Mouse (Mus musculus): ENCODE measurements around the gene Il17d.

Gene Il17d

DNA sequence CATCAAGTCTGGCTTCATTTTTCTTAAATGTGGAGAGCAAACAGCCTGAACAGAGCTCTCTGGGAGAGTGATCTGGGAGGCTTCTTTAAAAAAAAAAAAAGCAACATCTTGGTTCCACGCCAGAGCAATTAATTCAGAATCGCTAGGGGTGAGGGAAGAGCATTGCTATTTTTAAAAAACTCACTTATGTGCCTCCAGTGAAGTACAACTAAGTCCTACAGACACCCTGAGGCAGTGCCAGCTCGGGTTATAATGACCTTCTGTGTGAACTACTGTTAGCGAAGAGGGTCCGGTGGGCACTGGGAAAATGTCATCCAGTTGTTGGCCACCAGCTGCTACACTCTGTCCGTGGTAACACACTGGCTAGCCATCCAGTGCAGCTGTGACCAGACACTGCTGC is 11.1 kb downstream of the Il17d start:
- DNase-seq (ENCODE audit: low spot score) = no peak

DNA sequence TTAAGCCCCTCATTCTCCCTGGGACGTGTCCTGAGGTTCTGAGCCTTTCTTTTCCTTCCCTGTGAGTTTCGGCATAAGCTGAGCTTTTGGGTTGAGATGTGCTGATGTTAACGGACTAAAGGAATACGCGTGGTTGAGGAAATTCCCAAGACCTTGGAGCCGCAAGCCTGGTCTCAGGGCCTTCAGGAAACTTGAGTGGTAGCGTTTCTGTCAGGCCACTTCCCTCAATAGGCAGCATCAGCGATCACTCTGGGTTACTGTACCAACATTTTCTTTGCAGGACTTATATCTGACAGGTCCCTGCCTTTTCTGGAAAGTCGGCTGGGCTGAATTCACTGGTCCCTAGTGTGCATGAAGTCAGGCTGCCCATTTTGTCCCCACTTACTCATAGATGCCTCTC is 12.2 kb downstream of the Il17d start:
- DNase-seq (ENCODE audit: low spot score) = no peak

DNA sequence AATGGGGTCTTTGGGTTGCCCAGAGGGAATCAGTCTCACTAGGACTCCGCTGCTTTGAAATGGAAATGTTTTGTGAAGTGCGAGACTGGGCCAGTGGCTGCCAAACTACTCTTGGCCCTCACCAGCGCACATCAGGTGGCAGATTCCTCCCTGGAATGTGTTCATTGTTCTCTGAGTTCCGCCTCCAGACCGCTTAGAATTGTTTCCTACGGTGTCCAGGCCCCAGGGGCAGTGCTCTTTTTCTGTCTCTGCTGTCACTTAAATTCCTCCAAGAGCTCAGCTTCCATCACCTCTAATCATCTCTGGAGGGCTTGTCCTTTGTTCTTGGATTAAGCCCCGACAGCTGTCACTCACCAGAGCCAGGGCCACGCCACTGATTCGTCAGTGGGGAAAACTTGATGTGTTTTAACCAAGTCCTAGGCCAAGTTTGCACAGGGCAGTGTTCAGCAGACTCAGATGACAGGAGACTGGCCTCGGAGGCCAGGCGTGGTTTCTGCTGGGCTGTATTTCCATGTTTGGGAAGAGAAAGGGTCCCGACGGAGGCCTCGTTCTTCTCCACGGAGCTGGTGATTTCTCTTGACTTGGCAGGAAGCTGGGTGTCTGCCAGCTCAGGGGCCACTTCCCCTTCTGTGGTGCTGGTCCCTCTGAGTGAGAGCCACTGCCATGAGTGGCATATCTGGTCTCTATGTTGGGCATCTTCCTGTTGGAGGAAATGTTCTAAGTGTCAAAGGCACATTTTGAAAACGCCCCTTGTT is 12.9 kb downstream of the Il17d start:
- DNase-seq (ENCODE audit: low spot score) = no peak

DNA sequence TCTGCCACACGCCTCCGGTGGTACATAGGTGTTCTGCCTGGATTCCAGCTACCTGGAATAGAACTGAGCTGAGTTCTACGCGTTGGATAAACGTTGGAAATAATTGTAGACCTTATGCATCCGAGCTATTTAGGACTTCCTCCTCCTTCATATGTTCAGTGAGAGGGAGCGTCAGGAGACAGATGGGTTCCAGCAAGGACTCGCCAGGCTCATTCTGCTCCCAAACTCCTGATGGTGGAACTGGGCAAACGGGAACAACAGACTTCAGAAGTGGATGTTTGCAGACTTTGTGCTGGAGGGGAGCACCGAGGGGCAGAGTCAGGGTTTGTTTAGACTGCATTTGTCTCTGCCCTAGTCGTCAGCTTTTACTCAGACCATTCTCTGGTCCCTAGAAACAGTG is 16.1 kb downstream of the Il17d start:
- DNase-seq (ENCODE audit: low spot score) = no peak

DNA sequence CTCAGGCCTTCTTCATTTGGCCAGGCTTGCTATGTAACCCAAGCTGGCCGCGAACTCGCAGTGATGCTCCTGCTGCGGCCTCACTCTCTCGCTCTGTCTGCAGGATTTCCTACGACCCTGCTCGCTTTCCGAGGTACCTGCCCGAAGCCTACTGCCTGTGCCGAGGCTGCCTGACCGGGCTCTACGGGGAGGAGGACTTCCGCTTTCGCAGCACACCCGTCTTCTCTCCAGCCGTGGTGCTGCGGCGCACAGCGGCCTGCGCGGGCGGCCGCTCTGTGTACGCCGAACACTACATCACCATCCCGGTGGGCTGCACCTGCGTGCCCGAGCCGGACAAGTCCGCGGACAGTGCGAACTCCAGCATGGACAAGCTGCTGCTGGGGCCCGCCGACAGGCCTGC is 17.7 kb downstream of the Il17d start:
- DNase-seq (ENCODE audit: low spot score) = no peak

DNA sequence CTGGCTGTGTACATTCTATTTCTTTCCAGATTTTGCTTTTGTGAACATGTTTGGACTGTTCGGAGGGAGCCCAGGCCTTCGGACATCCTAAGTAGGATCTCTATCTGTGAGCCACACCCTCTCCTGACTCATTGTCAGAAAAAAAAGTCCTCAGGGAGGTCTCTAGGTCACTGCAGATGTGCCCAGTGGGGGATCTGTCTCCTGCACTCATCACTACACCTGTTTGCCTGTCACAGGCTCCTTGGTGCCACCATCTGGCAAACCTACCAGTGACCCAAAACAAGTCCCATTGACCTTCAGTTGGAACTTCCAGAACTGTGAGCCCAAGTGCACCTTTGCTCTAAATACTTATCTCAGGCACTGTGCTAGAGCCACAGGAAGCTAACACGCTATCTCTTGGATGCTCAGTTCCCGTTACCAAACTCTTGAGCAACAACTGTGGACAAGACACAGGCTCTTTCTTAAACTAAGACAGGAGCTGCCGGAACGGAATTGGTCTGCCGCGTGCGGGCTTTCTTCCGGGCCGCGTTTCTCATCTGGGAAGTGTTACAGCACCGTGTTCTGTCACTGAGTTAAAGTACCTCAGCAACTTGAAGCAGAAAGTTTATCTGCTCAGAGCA is 19.0 kb downstream of the Il17d start:
- no peak for DNase-seq (ENCODE audit: low spot score)

DNA sequence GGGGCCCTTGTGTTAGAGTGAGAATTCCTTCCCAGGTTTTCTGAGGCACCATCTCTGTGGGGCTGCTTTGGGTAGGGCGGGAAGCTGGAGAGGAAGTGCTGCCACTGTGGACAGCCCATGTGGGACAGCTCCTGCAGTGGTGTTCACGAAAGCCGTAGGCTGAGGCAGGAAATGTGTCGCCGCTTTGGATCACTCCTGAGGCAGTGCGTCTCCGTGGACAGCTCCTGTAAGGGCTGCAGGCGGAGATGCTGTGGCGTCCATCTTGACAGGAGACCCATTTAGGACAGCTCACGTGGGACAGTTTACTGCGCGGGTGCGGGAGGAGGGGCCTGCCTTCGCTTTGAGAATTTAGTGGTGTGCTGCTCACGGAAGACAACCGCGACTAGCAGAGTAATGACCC is 20.9 kb downstream of the Il17d start:
- no peak for DNase-seq (ENCODE audit: low spot score)

DNA sequence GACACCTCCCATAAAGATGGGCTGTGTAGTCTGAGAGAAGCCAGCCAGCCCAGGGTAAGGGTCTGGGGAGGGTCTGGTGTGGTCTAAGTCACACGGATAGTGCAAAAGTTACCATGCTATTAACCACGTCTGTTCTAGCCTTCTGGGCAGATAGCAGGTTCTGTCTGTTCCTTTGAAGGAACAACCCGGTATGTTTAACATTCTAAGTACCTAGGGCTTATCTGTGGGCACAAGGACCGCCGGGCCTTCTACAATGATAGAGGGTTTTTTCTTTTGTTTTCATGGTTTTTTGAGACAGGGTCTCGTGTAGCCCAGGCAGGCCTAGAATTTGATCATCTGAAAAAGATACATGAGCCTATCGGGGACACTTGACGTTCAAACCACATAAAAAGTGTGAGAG is 21.6 kb downstream of the Il17d start:
- DNase-seq (ENCODE audit: low spot score) = no peak

DNA sequence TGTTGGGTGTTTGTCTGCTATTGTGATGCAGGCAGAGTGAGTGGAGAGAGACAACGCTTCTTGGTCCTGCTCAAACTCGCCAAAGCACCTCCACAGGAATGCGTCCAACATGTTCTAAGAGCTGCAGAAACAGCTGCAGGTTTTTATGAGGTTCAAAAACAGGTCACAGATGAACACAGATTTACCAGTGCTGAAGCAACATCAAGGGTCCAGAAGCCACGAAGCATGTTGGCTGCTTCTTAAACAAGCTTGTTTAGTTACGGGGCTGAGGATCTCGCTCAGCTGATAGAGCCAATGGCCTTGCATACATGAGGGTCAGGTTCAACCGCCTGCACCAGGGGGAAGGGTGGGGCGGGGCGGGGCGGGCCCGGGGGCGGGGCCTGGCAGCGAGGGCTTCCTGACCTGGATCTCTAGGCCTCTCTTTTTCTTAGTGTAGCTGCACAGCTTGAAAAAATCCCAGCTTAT is 22.0 kb downstream of the Il17d start:
- no peak for DNase-seq (ENCODE audit: low spot score)

DNA sequence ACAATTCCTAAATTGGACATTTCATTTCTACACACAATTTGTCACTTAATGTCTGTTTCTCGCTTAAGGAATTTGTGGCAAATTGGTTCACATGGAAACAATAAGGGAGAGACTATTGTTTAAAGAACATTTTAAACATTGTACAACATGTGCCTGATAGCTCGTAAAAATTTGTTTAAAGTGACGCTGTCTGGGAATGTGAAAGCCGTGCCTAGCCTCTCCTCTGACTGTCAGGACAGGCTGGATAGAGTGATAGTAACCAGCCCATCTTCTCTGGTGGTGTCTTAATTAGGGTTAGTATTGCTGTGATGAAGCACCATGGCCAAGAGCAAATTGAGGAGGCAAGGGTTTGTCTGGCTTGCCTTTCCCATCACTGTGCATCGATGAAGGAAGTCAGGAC is 22.5 kb downstream of the Il17d start:
- no peak for DNase-seq (ENCODE audit: low spot score)

DNA sequence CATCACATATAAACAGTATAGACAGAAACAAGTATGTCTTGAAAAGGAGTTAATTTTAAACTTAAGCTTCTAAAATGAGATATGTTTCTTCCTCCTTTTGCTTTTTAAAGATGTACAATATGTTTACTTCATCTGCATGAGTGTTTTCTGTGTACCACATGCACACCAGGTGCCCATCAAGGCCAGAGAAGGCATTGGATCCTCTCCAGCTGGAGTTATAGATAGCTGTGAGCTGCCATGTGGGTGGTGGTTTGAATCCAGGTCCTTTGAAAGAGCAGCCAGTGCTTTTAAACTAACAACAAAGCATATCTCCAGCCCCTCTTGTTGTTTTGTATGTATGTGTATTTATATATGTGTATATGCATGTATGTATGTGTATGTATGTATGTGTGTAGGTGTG is 28.4 kb downstream of the Il17d start:
- no peak for DNase-seq (ENCODE audit: low spot score)

DNA sequence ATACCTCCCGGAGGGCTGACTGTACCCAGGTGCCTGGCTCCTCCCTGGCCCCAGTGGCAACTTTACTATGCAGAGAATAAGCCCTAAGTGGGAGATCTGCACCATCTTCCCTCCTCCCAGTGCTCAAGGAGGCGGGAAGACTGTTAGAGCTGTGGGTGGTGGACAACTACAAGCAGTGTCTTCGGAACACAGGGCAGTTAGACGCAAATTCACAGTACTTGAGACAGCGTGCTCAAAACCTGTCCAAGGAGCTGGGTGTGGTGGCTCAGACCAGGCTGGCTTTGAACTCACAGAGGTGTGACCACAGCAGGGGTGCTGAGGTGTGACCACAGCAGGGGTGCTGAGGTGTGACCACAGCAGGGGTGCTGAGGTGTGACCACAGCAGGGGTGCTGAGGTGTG is 29.9 kb downstream of the Il17d start:
- DNase-seq (ENCODE audit: low spot score) = no peak

DNA sequence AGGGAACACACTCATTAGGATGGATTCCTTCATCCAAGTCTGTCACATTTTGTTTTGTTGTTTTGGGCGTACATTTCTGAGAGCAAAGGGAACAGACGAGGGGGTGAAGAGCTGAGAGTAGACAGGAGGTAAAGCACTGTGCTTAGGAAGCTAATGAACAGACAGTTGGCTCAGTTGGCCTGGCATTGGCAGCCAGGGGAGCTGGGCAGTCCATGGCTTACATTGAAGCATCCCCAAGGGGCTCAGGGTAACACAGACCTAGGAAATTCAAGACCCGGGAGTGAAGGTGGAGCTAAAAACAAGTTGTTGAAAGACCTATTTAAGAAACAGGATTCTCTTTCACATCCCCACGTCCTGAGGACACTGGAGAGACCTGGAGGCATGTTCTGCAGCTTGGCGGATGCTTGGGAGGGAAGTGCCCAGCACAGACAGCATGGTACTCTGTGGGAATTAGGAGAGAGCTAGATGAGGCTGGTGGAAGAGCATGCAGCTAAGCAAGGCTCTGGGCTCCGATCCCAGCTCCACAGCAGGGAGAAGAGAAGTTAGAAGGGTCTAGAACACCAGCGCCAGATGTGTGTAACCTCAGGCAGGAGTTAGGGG is 31.0 kb downstream of the Il17d start:
- DNase-seq (ENCODE audit: low spot score) = no peak

DNA sequence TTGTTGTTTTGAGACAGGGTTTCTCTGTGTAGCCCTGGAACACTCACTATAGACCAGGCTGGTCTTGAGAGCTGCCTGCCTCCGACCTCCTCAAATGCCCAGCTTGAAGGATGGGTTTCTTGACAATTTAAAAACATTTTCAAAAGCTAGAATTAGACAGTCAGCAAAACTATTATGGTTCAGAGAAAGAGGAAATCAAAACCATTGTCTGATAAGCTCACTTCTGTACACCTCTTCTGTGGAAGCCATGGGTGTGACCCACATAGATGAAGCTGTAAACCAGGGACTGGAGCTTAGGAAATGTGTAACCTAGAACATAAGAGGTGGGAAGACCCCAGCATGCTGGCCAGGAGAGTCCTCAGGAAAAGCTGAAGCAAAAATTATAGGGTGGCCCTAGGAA is 32.3 kb downstream of the Il17d start:
- no peak for DNase-seq (ENCODE audit: low spot score)

DNA sequence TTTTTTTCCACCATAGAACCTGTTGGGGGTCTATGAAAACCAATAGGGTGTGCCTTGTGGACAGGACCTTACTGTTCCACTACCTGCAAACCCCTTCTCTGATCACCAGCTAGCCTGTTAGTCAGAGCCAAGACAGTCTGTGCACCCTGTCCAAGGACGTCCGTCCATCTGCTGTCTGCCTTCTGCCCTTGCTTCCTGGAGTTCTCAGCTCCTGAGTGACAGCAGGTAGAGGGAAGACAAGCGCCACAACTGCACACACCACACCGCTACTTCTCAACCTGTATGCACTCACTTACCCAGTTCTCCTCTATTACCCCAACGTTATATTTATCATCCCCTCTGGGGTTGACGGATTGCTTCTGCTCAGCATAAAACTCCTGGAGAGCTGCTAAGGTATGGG is 41.0 kb downstream of the Il17d start:
- DNase-seq (ENCODE audit: low spot score) = no peak

DNA sequence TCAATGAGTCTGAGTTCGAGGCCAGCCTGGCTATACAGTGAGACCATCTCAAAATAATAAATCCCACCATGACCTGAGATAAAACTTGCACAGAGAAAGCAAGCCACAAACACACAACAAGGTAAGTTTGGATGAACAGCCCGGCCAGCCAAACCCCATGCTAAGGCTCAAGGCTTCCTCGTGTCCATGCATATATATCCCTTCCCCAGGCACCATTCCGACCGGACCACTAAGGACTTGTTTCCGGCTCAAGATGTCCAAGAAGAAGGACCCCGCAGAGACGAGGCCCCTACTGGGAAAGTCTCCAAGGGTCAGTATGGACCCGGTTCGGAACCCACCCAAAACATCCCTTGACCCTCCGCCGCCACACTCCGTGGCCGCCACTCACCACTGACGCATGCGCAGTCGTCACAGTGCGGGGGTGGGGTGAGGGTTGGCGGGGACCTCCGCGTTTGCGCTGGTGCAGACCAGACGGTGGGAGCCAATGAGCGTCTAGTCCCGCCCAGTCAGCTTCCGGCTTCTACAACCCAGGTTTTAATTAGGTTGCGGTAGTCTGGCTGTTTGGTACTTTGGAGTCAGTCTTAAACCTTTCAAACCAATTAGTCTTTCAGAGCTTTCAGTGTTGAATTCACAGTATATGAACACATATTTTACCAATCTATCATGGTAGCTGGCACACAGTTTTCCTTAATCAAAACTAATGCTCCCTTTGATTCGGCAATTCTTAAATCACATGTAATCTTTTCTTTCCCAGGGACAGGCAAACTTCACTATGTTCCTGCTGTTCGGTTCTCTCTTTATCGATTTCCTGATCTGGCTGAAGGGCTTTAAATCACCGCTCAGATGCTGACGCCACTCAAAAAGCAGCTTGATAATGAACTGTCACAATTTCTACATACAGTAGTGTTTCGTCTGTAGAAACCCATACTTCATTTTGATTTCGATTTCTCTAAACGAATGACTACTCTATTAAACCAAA is 46.9 kb downstream of the Il17d start, which contains the start of gene Eef1akmt1:
Gene Eef1akmt1, minus strand, starts transcription at position 458 of the 979 bp plus-strand sequence.
- DNase-seq (ENCODE audit: low spot score) = peak; percentile 96

DNA sequence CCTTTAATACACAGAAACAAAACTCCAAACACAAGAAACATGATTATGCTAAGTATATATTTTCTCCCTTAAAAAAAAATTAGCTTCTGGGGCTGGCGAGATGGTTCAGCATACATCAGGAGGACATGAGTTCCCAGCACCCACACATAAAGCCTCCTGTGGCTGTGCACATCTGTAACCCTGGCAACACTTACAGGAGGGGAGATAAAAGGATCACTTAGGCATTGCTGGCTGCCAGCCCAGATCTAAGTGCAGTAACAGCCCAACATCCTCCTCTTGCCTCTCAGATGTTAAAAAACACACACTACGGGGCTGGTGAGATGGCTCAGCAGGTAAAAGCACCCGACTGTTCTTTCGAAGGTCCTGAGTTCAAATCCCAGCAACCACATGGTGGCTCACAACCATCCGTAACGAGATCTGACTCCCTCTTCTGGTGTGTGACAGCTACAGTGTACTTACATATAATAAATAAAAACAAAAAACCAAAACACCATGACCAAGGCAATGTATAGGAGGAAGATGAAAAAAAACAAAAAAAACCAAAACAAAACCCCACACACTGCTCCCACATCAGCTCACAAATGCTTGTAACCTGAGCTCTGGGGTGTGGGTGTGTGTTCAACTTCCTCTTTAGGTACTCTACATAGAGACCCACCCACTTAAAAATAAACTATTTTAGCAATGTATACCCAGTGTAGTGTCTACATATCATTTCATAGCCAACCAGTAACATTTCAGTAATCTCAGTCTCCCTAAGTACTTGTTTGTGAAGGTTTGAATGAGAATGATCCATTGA is 50.4 kb downstream of the Il17d start:
- DNase-seq (ENCODE audit: low spot score) = no peak

DNA sequence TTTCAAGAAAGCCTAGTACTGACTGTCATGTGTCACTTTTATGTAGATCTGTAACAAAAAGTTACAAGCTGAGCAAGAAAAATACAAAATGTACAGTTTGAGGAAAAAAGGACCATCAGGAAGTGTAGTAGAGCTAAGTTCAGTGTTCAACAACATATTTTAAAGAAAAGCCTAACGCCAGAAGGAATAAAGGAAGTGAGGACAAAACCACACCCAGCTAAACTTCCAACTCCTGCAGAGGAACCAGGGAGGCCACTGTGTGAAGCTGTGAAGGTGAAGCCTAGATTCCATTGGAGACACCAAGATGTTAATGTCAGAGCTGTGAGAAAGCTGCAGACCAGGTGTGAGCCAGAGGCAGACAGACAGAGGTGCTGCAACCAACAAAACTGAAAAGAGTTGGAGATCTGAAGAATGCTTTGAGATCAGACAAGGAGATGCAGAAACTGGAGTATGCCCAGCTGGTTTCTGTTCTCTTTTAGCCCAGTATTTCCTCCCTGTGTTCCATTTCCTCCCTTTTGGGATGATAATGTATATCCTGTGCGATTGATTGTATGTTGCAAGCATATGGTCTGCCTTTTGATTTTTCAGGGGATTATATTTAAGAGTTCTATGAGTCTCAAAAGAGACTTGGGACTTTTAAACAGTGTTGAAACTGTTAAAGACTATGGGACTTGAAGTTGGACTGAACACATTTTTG is 51.9 kb downstream of the Il17d start:
- DNase-seq (ENCODE audit: low spot score) = no peak

DNA sequence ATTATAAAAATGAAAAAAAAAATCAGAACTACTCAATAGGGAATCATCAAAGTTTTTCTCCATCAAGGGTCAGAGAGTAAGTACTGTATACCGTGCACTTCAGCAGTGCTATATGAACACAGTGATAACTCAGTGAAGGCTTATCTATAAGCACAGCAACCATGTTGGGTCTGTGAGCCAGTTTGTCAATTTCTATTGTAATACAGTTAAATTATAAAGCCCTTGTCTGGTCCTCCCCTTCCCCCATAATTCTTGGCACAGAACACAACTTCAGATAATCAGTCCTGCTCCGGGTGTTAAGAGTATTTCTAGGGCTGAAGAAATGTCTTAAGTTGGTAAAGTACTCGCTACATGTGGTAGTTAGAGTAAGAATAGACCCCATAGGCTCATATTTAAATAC is 67.3 kb downstream of the Il17d start:
- DNase-seq (ENCODE audit: low spot score) = no peak
